8 mouse cellular contexts compared by ENCODE assay signal in the genomic region with DNA sequence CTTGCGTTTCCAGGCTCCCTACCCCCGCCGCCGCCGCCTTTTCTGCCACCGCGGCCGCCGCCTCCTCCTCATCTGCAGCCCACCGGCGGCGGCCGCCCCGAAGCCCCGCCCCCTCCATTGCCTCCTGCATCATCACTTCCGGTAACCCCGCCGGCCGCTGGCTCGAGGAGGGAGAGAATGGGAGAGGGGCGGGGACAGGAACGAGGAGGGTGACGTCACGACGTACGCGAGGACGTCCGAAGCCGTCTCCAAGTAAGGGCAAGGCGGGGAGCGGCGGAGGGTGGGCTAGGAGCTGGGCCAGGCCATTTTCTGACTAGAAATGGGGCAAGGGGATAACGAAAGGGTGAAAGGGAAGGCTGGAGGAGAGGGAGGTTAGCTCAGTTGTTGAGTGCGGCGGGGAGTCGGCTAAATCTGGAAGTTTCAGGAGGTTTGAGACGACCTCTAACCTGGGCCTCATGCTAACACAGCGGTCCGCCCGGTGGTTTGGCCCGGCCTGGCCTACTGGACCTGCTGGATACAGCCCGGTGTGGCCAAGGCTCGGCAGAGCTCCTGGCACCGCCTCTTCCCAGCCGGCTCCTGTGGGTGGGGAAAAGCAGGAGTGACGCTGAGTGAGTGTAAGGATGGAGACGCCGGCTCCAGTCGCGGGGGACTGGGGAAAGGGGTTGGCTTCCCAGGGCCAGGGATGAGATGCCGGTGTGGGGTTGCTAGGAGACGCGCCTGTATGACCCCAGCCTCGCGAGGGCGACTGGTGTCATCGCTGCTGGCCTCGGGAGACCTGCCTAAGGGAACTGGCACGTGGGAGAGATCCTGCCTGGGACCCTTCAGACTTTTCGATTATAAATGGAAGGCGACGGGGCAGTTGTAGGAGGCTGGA. TPM values are rescaled to one million over a fixed set of nuclear protein-coding genes. Genes with fewer than 3 reads are reported as not detected.
DNase-seq lines count a peak whose midpoint lies in the region; ATAC-seq and TF ChIP-seq lines count a peak whose summit lies in the region.

A gene (plus strand): TSS at position 223 of the 874 bp plus-strand sequence.
A gene (minus strand): TSS at position 660 of the 874 bp plus-strand sequence.

- WGBS in forebrain, embryonic 16.5 days, result under 1% methylated on average over 62 of the region's 63 CpGs
- WGBS in lung, embryonic 15.5 days, result under 1% methylated on average over 63 of the region's 63 CpGs

- peaks cover 8 to 20% of the 10 kb centered on the region in 2 experiments for H3K4me1 ChIP-seq in ES-E14 (ENCODE audit: control insufficient read depth in 2 of 2, insufficient read depth in 2 of 2, low read length in 2 of 2, poor library complexity in 1 of 2)
- peaks cover 32% of the 10 kb centered on the region for H3K4me1 ChIP-seq in forebrain, embryonic 16.5 days (replicated peaks; ENCODE audit: control insufficient read depth, insufficient read depth, low read length)
- peaks cover 27% of the 10 kb centered on the region for H3K4me1 ChIP-seq in lung, embryonic 15.5 days

- H3K9me3 ChIP-seq in ES-E14 (ENCODE audit: control insufficient read depth, insufficient read depth, low read depth, low read length), result no peaks in the 10 kb centered on the region
- no peaks in the 10 kb centered on the region for H3K9me3 ChIP-seq in forebrain, embryonic 16.5 days (ENCODE audit: control insufficient read depth, low read length)
- no peaks in the 10 kb centered on the region for H3K9me3 ChIP-seq in lung, embryonic 15.5 days

- peak within 1 kb of the TSS; percentile 98 for H3K9ac ChIP-seq in ES-E14 (ENCODE audit: insufficient read depth, low read depth, low read length, poor library complexity, severe bottlenecking)
- H3K9ac ChIP-seq in forebrain, embryonic 16.5 days (replicated peaks; ENCODE audit: low read depth, low read length), result peak within 1 kb of the TSS; percentile 89
- H3K9ac ChIP-seq in lung, embryonic 15.5 days, result peak within 1 kb of the TSS; percentile 81

- peak; percentile 98 for DNase-seq in ES-E14 (ENCODE audit: low read depth, low spot score)
- DNase-seq in cerebellum, adult 11-12 months, result peak; percentile 97
- peak; percentile 99 for DNase-seq in heart, postnatal 4 days
- DNase-seq in layer of hippocampus, adult 8-10 months (ENCODE audit: low spot score in 2 of 2), result peak; percentile 97
- peak; percentile 97 for DNase-seq in ovary, adult 18-20 months (ENCODE audit: low spot score)
- peak; percentile 97 for DNase-seq in thymus, postnatal 0 days (ENCODE audit: low spot score)

- H3K27me3 ChIP-seq in forebrain, embryonic 16.5 days (replicated peaks; ENCODE audit: control insufficient read depth, insufficient read depth, low read length), result no peaks in the 10 kb centered on the region
- no peaks in the 10 kb centered on the region for H3K27me3 ChIP-seq in lung, embryonic 15.5 days

- peak; percentile 98 for ATAC-seq in forebrain, embryonic 16.5 days
- ATAC-seq in lung, embryonic 15.5 days (ENCODE audit: borderline replicate concordance, extremely low read depth, low FRiP score, low TSS enrichment), result peak; percentile 99

- no peaks in the 10 kb centered on the region for H3K36me3 ChIP-seq in ES-E14 (ENCODE audit: control insufficient read depth, insufficient read depth, low read length, poor library complexity, severe bottlenecking)
- H3K36me3 ChIP-seq in forebrain, embryonic 16.5 days (ENCODE audit: control insufficient read depth, insufficient read depth), result no peaks in the 10 kb centered on the region
- no peaks in the 10 kb centered on the region for H3K36me3 ChIP-seq in lung, embryonic 15.5 days

- peak within 1 kb of the TSS; percentile 85 to 91 for H3K4me3 ChIP-seq in ES-E14 (ENCODE audit: insufficient read depth in 1 of 2, low read depth in 1 of 2, low read length in 2 of 2, poor library complexity in 1 of 2, severe bottlenecking in 1 of 2)
- peak within 1 kb of the TSS; percentile 84 for H3K4me3 ChIP-seq in forebrain, embryonic 16.5 days (replicated peaks; ENCODE audit: low read length)
- H3K4me3 ChIP-seq in lung, embryonic 15.5 days, result peak within 1 kb of the TSS; percentile 80

- in situ Hi-C loops in ES-E14 (cut with MboI; ENCODE audit: low sequenced_read_pairs in 2 of 2, unreplicated experiment in 2 of 2), result no loop called here

- H3K27ac ChIP-seq in ES-E14 (ENCODE audit: insufficient read depth, low read depth, low read length, poor library complexity, severe bottlenecking), result peak within 1 kb of the TSS; percentile 96
- H3K27ac ChIP-seq in forebrain, embryonic 16.5 days (ENCODE audit: low read length), result peak within 1 kb of the TSS; percentile 97
- H3K27ac ChIP-seq in lung, embryonic 15.5 days, result peak within 1 kb of the TSS; percentile 97

- peak within 1 kb of the TSS; percentile 81 for H3K4me2 ChIP-seq in forebrain, embryonic 16.5 days (ENCODE audit: low read length)
- H3K4me2 ChIP-seq in lung, embryonic 15.5 days, result peak within 1 kb of the TSS; percentile 81

TF ChIP-seq in ES-E14, 5 proteins besides CTCF, POLR2A, EP300 and RAD21:
- TF ChIP-seq CHD2 (IDR thresholded peaks at IDR 0.05; ENCODE audit: low read depth, low read length) (peak; percentile 80), HCFC1 (IDR thresholded peaks at IDR 0.05; ENCODE audit: borderline replicate concordance, insufficient read depth, low read length) (peak; percentile 69), ZNF384 (IDR thresholded peaks at IDR 0.05; ENCODE audit: low read depth, low read length) (no peak), MAFK (IDR thresholded peaks at IDR 0.05; ENCODE audit: insufficient read depth, low read depth, low read length) (no peak), ZC3H11A (IDR thresholded peaks at IDR 0.05; ENCODE audit: borderline replicate concordance, low read depth, low read length) (no peak)

RNA-seq across cellular contexts. Expression of the first gene that starts in this region (rescaled TPM):
- 1.4 and 3.8 TPM in 2 replicates for total RNA-seq in ES-E14 (2012; rRNA removed)
- polyA plus RNA-seq in forebrain, embryonic 16.5 days (2015; fragmentation: Nextera tagmentation; extraction: Ambion mirVana), result 14.3 and 17.8 TPM in 2 replicates
- total RNA-seq in heart, postnatal 4 days (2021), result 1 to 10 TPM; 4.9 to 5.0 TPM
- 10 to 100 TPM; 10.6 to 13.4 (median 10.9) TPM for total RNA-seq in layer of hippocampus, adult 8-10 months (2022)
- 7.0 and 9.0 TPM in 2 replicates for polyA plus RNA-seq in lung, embryonic 15.5 days (2015; fragmentation: Nextera tagmentation; extraction: Ambion mirVana)
- 10.6 and 10.7 TPM in 2 replicates for polyA plus RNA-seq in thymus, postnatal 0 days (2015; fragmentation: Nextera tagmentation; extraction: Ambion mirVana)

RNA-seq across cellular contexts. Expression of the second gene that starts in this region (rescaled TPM):
- 26.1 and 27.1 TPM in 2 replicates for total RNA-seq in ES-E14 (2012; rRNA removed)
- 20.4 and 23.8 TPM in 2 replicates for polyA plus RNA-seq in forebrain, embryonic 16.5 days (2015; fragmentation: Nextera tagmentation; extraction: Ambion mirVana)
- 10 to 100 TPM; 13.9 to 15.9 TPM for total RNA-seq in heart, postnatal 4 days (2021)
- total RNA-seq in layer of hippocampus, adult 8-10 months (2022), result 10 to 100 TPM; 19.6 to 42.2 (median 25.1) TPM
- polyA plus RNA-seq in lung, embryonic 15.5 days (2015; fragmentation: Nextera tagmentation; extraction: Ambion mirVana), result 9.4 and 11.3 TPM in 2 replicates
- polyA plus RNA-seq in thymus, postnatal 0 days (2015; fragmentation: Nextera tagmentation; extraction: Ambion mirVana), result 6.5 TPM in 2 replicates

Comparison
In these comparisons a context has a peak if more than half of its experiments do, and no peak if none do; other contexts are left out.
1. Peak in every context shown above with its lines: DNase-seq, ATAC-seq, H3K4me3 ChIP-seq and H3K27ac ChIP-seq.